Mouse (Mus musculus) brain, embryonic 18.5 days (tissue): ENCODE results near the gene Smtnl1.
A peak's percentile ranks its signal among the peaks of the same experiment; 100 is the strongest.
"Not testable (repeated sequence)": the region's sequence is repeated elsewhere in the genome, so short reads cannot be mapped to it uniquely, and the experiment has no call there.

Experiments
- DNase-seq: peaks from one replicate; pipeline ENCODE4 v3.0.0-alpha.2; 2012; ENCODE audit warnings: low read depth, low spot score

Gene Smtnl1

DNA sequence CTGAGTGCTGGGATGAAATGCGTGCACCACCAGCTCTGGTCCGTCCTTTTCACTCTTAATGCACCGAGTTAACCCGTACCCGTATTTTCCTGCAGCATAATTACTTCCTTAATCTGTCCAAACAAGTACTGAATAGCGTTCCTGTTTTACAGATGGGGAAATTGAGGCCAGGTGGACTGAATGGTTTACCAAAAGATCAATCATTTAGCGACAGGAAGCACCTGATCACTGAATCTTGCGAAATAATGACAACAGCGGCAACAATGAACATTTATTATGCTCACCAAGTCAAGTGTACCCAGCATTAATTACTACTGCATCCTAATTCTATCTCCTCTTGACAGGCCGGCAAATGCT is 16.1 kb upstream of the Smtnl1 start, which contains the start of gene Slc43a1:
Slc43a1 (plus strand) TSS at position 258 of the 357 bp plus-strand sequence.
- DNase-seq = no peak

DNA sequence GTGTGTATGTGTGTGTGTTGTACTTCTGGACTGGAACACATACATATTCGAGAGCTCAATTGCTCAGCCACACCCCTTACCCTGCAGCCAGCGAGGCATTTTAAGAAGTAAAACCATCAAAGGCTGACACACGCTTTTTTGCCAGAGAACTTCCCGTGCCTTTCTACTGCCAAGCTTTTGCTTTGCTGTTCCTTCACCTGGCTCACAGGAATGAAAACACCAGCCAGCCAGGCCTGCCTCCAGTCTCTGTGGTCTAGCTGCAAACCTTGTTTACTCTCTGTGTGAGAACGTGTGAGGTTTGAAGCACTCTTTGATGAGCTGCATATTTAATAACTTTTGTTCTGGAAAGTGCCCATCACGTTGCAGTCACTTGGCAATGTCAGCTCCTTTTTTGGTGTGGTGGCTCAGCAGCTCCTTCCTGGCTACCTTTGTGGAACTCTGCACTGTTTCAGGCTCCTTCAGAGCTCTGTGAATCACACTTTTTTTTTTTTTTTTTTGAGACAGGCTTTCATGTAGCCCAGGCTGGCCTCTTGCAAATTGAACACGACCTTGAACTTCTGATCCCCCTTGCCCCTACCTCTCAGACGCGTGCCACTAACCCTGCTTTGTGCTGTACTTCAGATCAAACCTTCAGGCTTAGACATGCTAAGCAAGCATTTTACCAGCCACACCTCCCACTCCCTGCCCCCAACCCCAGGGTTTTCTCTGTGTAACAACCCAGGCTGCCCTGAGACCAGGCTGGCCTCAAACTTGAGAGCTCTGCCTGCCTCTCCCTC is 15.6 kb upstream of the Smtnl1 start:
- DNase-seq = no peak

DNA sequence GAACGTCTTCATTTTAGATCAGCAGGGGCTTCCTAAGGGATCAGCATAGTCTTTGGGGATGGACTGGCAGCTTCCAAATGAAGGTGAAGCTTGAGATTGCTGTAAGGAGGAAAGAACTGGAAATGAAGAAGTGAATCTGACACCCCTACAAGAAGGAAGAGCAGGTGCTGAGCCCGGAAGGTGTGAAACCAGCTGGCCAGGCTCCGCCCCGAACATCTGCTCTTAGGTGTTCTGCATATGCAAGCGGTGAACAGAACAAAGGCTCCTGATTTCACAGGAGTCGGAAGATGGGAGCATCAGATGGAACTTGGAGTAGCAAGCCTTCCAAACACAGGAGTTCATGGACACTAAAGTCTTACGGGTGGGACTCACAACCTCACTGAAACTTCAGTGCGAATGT is 14.7 kb upstream of the Smtnl1 start:
- DNase-seq = no peak

DNA sequence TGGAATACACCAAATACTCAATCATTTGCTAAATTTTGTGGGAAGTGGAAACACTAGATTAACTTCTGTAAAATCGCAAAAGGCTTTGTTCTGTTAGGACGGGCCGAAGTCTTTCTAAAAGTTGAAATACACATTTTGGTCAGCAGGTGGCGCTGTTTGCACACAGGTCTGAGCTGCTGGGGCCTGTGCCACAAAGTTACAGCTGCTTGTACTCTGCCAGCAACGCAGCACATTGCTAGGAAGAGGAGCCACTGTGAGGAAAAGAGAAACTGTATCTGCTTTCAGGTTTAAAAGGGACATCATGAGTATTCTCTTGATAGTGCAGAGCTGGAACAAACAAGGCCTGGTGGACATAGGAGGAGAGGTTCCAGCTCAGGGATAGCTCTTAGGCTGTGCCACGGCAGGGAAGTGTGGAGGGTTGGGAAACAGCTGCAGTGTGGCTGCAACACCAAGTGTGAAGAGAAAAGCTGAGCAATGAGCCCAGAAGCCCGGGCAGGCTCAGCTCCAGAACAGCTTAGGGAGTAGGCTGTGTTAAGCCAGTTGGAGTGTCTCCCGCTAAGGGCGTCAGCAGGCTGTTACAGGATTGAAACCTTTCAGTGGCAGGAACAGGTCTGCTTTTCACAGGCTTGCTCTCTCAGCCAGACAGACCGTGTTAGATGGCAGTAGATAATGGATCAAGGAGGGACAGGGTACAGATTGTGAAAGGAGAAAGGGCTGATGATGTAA is 9.4 kb upstream of the Smtnl1 start:
- peak; percentile 62 for DNase-seq

DNA sequence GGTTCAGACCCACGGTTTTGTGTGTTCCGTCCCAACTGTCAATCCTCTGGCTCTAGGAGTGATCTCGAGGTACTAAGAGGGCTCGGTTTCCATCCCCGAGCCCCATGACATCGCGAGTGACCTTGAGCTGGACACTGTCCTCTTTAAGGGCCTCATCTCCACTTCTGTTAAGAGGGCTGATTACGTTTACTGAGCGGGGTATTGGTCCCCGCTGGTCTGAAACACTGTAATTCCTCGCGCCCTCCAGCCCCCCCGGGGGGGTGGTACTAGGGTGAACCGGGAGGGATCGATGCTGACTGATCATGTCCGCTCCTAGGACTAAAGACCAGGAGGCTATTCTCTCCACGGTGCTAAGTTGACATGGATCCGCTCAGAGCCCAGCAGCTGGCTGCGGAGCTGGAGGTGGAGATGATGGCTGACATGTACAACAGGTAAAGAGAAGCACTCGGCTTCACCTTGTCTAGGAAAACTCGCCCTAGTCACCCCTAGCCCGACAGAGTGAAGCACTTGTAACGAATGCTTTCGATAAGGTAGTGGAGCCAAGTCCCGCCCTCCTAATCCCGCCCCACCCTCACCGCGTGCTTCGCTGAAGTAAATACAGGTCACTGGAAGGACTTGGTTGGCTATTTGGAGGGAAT is 5.0 kb upstream of the Smtnl1 start:
- no peak for DNase-seq

DNA sequence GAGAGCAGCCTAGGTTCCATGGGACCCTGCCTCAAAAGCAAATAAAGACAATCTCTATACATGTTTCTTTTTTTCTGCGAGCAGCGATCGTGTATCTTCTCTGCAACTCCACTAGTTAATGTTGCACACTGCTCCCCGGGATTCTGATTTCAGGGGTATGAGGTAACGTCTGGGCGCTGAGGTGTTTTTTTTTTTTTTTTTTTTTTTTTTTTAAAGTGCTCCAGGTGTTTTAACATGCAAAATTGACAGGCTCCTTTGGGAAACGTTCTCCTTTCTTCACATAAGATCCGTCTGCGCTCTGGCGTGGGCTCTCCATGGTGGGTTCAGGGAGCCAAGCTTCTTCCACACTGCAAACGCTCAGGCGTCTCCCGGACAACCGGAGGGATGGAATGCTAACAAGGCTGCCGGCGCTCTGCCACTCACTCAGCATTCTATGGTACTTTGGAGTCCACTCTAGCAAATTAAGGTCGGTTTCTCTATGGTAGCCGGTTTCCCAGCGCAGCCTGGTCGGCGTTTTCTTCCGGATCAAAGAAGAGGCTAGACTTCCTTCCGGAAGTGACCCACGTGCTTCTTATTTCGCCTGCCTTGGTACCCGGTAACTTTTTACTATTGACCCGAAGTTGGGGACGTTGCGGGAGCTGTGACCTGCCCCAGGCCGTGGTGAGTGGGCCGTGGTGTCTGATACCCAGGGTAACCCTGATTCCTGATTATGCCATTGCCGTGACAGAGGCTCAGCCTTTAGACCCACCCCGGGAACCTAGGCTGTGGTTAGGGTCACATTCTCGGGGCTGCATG is 4.2 kb upstream of the Smtnl1 start, which contains the start of gene Timm10:
Timm10 (plus strand) TSS at position 510 of the 795 bp plus-strand sequence.
- peak; percentile 91 for DNase-seq

DNA sequence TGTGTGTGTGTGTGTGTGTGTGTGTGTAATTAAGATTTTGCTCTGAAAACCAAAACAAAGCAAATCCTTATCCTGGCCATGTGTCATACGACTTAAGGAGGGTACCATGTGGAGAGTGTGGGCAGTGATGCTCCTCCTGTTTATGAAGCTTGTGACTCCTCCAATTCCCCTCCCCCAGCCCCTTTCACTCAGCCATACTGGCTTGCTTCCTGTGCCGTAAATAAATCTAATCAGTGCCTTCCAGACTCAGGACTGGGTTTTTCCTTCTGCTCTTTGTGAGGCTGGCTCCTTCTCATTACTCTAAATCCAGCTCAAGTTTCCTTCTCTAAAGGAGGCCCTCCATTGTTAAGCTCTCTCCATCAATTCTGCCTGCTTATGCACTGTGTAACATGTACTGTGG is 785 bp upstream of the Smtnl1 start:
- no peak for DNase-seq

DNA sequence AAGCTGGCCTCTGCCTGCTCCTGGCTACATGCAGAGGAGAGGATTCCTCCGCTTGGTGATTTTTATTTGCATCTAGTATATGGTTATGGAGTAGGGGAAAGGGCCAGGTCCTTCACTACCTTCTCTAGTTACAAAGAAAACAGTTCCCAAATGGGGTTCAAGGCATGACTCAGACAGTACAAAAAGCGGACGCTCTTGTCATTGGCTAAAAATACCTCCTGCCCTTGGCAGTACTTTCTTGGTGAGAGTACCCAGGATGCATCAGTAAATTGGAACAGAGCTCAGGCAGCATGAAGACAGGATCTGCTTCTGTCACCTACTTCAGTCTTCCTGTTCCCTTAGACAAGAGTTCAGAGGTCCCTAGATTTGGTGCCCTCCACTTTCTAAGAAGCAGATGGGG is 2.6 kb downstream of the Smtnl1 start:
- no peak for DNase-seq

DNA sequence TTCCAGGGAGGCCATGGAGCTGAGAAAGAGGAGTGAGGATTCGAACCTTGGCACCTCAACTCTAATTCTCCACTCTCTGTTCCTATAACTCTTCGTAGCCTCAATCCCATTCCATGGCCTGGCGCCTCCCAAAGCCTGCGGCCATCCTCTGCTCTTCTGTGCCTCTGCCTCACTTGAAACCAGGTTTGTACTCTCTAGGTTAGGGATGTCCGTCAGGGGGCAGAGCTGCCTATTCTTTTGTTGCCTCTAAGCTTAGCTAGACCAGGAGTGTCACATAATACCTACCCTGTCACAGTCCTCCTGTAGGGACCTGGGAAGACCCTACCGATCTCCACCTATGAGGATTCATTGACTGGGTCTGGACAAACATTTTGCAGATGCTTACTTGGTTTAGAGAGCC is 9.8 kb downstream of the Smtnl1 start:
- no peak for DNase-seq

DNA sequence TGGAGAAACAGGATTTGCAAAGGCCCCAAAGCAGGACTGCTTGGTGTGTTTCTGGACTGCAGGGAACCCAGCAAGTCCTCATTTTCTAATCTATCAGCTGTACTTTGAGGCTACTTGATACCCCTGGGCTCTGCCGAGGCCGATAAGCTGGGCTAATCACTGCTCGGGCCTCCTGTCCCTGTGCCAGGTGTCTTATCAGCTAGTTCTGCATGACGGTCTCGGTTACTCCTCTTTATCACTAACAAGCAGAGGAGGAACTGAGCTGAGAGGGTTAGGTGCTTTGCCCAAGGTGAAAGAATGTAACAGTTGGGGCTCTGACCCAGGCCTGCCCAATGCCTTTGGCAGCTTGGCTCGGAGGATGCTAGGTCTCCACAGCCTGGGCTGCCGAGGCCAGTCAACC is 10.6 kb downstream of the Smtnl1 start:
- no peak for DNase-seq

DNA sequence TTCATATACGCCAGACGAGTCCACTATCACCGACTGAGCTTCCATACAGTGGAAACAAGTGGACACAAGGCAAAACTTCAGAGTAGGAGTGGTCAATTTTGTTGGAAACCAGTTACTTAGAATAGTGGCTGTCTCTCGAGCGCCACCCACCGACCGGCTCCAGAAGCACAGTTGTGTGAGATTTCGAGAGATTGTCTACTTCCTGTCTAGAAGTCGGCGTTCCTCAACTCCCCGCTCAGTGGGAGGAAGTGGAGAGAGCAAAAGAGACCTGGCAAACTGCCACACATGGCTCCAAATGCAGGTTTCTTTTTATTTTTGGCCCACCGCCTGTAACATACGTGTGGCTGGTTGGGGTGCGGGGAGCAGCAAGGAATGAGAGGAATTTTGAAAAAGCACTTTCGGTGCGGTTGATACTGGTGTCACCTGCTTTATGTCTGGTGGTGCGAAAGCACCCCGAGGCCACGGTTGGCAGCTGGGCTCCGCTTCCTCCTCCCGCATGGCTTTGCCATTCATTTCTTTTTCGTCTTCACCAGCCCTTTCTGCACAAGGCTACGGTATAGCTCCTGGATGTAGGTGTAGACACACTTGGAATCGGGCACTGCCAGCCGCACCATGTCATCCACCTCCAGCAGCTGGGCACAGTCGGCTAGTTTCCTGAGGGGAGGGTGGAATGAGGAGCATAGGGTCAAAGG is 11.4 kb downstream of the Smtnl1 start:
- no peak for DNase-seq

DNA sequence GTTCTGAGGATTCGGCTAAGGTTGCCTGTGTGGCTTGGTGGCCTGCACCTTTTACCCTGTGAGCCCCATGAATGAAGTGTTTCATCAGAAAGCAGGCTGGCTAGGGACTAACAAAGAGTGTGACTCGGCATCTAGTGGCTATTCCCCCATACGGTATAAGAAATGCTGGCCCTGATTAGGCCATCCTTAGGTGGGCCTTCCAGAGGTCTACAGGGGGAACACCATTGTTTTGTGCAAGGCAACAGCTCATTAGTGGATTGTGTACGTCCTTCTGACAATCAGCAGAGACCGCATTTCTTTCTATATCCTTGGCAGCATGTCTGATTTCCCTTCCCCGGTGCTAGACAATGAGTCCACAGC is 11.9 kb downstream of the Smtnl1 start:
- DNase-seq = no peak

DNA sequence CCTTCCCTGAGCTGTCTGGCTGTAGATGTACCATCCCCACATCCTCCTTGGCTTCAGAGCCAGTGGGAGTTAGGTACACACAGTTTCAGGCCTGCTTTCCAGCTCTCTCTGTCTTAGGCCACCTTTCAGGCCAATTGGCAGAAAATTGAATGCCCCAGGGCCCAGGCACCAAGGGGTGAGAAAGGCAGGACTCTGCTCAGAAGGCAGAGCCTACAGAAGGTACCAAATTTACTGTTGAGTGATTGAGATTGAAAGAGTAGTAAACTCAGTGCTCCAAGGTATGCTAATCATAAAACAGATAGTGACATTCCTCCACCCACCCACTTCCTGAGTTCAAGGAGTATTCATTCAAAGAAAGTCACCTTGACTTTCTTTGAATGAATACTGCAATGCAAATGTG is 13.1 kb downstream of the Smtnl1 start:
- no peak for DNase-seq

DNA sequence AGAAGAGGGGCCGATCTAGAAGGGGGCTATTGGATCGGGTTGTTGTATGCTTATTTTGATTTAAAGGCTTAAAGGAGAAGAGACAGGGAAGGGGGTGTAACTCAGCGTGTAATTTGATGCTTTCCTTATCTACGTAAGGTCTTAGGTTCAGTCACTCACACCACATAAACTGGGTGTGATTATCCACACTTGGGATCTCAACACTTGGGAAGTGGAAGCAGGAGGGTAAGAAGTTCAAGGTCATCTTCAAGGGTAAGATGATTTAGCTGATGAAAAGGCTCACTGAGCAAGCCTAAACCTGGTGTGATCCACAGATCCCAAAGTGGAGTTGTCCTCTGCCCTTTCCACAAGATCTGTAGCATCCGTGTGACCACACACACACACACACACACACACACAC is 15.9 kb downstream of the Smtnl1 start:
- no peak for DNase-seq

DNA sequence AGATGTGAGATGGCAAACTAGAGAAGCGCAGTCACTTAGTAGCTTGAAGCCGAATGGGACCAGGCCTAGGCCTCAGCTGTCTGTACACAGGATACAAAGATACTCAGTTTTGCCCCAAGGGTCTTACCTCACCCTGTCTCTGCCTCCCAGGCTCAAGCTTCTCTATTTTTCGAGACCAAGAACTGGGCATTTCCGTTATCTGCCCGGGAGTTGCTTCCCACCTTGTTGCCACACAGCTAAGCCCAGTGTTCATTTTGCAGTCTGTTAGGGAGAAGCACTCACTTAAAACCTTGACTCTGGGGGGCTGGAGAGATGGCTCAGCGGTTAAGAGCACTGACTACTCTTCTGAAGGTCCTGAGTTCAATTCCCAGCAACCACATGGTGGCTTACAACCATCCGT is 18.5 kb downstream of the Smtnl1 start:
- no peak for DNase-seq

DNA sequence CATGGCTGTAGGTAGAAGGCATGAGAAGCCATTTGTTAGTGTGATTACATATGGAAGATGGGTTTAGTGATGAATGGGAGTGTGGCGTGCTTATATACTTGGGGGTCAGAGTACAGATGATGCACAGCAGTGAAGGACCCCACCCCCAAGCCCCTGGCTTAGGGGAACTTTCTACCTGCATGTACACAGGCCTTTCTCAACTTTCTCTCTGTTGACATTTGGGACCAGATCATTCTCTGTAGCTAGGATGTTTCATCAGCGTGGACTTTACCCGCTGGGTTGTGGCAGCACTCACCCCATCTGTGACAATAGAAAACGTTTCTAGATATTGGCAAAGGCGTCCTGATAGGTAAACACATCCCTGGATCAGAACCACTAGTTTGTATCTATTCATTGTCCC is 21.2 kb downstream of the Smtnl1 start:
- not testable (repeated sequence) for DNase-seq

DNA sequence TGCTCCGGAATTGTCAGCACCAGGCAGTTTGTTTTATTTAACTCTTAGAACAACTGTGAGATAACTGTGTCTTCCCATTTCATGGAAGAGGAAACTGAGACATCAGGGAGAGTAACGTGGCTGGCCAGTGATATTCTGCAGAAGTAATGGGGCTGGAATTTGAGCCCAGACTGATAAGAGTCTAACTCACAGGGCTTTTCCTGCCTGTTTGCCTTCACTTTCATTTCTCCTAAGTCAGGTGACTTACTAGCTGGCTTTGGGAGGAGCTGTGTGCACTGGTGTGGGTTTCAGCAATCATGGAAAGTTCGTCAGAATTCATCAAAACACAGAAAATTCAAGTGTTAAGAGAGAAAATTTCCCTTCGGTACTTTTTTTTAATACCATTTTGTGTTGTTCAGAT is 22.1 kb downstream of the Smtnl1 start:
- no peak for DNase-seq

DNA sequence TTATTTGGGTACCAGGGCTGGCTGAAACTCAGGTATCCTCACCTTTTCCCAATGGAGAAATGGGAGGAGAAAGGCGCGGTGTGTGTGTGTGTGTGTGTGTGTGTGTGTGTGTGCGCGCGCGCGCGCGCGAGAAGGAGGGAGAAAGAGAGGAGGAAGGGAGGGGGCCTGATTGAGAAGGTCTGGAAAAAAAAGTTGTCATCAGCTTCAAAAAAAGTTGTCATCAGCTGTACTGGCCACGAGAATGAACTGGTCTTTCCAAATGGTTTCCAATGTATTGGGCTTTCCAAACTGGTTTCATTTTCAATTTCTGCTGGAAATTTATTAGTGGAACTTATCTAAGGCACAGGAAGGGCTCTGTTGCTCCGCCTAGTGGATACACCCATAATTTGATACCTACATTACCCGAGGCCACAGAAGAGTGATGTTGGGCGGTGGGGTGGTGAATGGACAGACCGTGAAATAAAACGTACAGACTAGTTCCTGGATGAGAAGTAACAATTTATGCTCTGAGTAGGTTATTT is 23.4 kb downstream of the Smtnl1 start:
- DNase-seq = peak; percentile 40

DNA sequence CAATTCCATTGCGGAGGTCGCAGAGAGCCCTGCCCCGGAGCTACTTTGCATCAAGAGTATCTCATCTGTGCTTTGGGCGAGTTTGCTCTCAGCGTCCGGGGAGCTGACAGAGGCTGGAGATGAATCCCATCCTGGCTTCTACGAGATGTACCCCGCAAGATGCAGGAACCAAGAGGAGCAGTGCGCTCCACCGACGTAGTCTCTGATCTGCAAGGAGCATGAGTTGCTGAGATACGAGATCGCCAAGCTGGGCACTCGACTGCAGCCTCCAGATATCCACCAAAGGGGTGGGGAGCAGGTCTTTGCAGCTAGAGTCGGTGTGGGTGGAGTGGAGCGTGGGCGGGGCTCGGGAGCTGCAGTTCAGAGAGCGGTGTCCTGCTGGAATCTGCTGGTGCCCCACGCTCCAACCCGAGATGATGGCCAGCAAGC is 23.9 kb downstream of the Smtnl1 start, which contains the start of gene Ube2l6:
Ube2l6 (plus strand) TSS at position 336 of the 429 bp plus-strand sequence.
- DNase-seq = no peak

DNA sequence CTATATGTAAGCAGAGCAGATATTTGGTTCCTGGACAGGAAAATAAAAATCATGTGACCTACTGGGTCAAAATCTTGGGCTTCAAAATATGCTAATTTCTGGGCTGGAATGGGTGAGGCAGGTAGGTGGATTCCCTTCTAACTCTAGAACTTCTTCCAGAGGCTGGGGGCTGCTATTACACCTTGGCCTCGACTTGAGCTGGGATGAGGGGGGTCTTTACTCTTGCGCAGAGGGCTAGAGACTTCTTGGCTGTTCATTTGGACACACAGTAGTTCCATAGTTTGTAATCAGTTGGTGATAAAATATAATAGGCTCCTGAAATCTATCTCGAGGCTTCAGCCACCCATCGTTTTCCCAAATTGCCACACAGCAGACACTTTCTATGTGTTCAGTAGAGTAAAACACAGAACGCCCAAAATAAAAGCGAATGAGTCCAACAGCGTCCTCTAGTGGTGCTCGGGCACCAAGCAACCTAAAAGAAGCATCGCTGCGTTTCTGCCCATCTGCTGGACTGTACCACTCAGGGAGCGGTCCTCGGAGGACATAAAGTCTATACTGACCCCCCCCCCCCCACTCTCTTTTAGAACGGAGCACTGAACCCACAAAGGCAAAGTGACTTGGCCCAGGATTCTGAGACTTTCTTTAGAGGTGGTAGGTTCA is 24.5 kb downstream of the Smtnl1 start:
- DNase-seq = peak; percentile 43
